Mouse (Mus musculus) cerebellum, adult 2 months (tissue): ENCODE data around the gene Fchsd2.

ENCODE experiments used
- CTCF ChIP-seq: fragments of 200-500 bp; IDR thresholded peaks from 2 replicates; pipeline ENCODE4 v1.5.1; 2011; ENCODE audit warnings: low read depth, mild to moderate bottlenecking, control low read depth, low read length, moderate library complexity, borderline replicate concordance; ENCODE audit not compliant: insufficient read depth
- POLR2A ChIP-seq: fragments of 200-500 bp; IDR thresholded peaks from 2 replicates; pipeline ENCODE4 v1.6.1; 2011; ENCODE audit warnings: low read length, control low read depth, borderline replicate concordance; ENCODE audit not compliant: insufficient read depth

- TF ChIP-seq CTCF = no peak
- no peak for TF ChIP-seq POLR2A
Observed at GRCm38 (mm10) chr7:101313033-101313432, 220.4 kb downstream of the Fchsd2 start.
